Mouse (Mus musculus) testis, postnatal 14 days (tissue): Measurements from ENCODE around the gene Tnfaip8l1.

Source experiments
- DNase-seq: peaks from one replicate; pipeline ENCODE4 v3.0.0; 2021; ENCODE audit warnings: low spot score

Tnfaip8l1 gene

DNA sequence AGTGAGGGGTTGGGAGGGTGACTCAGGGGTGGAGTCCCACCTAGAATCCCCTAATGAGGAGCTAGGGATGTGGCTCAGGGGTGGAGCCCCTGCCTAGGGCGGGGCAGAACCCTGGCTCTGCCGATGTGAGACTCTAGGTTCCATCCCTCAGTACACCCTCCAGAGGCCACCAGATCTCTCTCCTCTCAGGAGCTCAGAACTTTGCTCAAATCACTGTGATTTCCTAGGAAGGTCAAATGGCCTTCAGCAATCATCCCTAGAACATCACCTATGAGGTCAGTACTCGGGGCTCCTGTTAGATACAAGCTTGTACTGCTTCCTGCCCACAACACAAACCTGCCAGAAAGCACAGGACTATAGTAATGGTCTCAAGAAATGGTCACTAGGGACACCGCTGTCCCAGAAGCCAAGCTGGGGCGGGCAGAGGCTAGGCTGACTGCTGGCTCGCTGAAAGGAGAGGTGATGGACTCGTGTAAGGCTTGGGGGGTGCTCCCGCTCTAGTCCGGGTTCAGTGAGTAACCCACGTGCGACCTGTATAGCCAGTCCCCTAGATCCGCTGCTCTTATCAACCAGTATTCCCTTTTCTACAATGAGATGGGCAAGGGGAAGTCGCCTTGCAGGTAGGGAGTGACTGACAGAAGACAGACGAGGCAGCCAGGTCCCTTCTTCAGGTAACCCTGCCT, 20.8 kb downstream of the Tnfaip8l1 start:
- DNase-seq = no peak

GRCm38 (mm10) chr17:56183658-56184103, 21.4 kb downstream of the Tnfaip8l1 start, which contains the start of gene Mydgf:
TSS of gene Mydgf (minus strand) at chr17:56183920.
- DNase-seq = peak; percentile 92

GRCm38 (mm10) chr17:56185281-56186141, 23.2 kb downstream of the Tnfaip8l1 start:
- DNase-seq = peak; percentile 48

DNA sequence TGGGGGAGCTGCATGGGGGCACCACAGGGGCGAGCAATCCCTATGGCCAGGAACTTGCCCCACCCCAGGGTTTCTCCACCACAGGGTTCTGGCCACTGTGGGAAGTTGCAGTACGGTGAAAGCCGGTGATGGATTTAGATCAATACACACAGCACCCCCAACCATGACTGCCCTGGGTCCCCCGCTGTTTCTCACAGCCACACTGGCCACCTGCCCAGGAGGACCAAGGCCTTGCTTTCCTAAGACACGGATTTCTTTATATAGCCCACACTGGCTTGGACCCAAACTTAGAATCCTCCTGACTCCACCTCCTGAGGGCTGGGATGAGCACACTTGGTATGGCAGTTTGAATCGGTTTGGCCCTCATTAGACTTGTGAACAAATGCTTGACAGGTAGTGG, 29.0 kb downstream of the Tnfaip8l1 start:
- DNase-seq = no peak

GRCm38 (mm10) chr17:56194357-56194756, 32.1 kb downstream of the Tnfaip8l1 start:
- DNase-seq = no peak

DNA sequence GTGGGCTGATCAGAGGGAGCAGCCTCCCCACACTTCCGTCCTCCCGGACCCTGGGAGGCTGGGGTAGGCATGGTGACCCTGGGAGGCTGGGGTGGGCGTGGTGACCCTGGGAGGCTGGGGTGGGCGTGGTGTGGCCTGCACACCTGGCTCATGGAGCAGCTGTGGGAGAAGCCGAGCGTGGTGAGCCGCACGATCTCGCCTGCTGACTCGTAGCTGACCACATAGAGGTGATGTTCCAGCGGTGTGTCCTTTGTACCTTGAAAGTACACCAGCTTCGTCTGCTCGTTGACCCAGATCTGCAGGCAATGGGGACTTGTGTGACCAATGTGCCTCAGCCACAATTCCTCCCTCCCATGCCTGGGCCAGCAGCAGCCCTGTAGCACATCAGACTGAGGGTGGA, 32.5 kb downstream of the Tnfaip8l1 start:
- DNase-seq = no peak

GRCm38 (mm10) chr17:56196860-56197259, 34.6 kb downstream of the Tnfaip8l1 start:
- no peak for DNase-seq

- no peak for DNase-seq
Measured at GRCm38 (mm10) chr17:56200586-56200985, 38.3 kb downstream of the Tnfaip8l1 start.

- DNase-seq = no peak
Measured at GRCm38 (mm10) chr17:56201642-56202041, 39.4 kb downstream of the Tnfaip8l1 start.

GRCm38 (mm10) chr17:56202476-56202875, 40.2 kb downstream of the Tnfaip8l1 start:
- no peak for DNase-seq

DNA sequence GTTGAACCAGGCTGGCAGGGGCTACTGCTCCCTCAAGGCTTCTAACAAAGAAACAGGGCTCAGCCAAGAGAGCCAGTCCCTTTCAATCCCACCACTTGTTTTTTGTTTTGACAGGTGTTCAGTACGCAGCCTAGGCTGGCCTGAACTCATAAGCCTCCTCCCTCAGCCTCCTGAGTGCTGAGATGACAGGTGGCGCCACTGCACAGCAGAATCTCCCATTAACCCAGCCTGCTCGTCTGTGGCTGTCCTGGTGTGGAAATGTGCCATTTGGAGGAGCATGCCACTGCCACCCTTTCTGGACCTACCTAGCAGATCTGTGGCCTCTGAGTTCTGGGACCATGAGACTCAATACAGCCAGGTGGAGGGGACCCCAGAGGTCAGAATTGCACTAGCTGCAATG, 41.5 kb downstream of the Tnfaip8l1 start:
- no peak for DNase-seq

DNA sequence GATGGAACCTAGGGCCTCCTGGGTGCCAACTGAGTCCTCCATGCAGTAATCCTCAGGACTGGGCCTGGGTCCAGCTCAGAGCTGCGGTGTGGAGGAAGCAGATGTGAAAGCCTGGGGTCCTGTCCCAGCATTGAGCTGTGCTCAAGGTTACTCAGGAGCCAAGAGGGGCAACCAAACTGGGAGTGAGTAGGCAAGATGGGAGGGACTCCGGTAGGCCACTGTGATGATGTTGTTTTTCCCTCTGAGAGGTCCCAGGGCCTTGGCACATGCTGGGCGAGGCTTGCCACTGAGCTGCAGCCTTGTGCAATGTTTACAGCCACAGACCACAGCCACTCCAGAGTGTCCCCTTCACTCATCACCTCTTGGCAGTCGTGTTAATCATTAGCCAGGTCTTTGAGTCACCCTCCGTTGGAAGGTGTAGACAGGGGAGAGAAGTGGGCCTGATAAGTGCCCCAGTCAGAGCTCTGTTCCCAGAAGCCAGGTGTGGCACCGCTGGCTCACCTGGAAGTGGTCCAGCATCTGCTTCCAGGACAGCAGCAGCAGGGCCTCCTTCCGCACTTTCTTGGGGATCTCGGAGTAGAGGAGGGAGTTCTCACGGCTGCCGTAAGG, 44.1 kb downstream of the Tnfaip8l1 start:
- no peak for DNase-seq

DNA sequence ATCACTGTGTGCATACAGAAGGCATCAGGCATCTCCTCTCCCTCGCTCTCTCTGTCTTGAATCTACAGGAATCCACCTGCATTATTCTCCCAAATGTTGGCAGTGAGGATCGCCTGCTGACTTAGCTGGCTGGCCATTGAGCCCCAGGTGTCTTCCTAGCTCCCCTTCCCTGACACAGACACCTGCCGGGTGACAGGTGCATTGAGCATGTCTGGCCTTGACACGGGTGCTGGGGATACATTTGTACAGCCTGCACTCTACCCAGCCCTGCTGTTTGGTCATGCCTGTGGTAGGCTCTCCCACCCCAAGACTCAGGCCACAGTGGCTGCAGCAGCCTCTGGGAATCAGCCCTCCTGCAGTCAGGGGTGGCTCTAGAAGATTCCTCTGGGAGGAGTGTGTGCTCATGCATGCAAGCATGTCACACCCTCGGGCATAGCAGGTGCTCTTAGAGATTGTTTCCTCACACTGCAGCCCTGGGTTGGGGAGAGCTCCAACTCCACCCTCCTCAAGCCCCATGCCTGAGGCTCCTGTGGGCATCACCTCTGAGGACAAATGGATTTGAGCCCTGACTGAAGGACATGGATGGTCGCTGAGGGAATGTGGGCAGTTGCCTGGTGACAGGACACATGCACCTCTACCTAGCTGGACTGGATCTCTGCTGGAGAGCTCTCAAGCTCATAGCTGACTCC, 44.9 kb downstream of the Tnfaip8l1 start:
- no peak for DNase-seq

- no peak for DNase-seq
Measured at GRCm38 (mm10) chr17:56207963-56208530, 45.8 kb downstream of the Tnfaip8l1 start.

GRCm38 (mm10) chr17:56208821-56209220, 46.5 kb downstream of the Tnfaip8l1 start:
- DNase-seq = no peak

DNA sequence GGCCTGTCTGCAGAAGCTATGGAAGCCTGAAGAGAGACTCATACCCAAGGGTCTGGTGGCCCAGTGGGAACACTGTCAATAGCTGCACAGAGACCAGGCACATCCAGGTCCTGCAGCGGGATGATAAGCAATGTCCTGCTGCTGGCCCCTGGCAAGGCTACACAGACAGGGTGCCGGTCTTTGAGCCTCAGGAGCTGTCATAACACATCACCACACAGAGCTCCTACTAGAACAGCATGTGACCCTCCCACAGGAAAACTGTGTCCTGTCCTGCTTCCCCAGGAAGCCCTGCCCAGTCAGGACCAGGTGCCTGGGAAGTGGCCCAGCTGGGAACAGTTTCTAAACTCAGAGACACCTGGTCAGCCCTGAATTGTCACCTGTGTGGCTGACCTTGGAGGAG, 48.8 kb downstream of the Tnfaip8l1 start:
- DNase-seq = no peak

- no peak for DNase-seq
Measured at GRCm38 (mm10) chr17:56212676-56213075, 50.4 kb downstream of the Tnfaip8l1 start.

DNA sequence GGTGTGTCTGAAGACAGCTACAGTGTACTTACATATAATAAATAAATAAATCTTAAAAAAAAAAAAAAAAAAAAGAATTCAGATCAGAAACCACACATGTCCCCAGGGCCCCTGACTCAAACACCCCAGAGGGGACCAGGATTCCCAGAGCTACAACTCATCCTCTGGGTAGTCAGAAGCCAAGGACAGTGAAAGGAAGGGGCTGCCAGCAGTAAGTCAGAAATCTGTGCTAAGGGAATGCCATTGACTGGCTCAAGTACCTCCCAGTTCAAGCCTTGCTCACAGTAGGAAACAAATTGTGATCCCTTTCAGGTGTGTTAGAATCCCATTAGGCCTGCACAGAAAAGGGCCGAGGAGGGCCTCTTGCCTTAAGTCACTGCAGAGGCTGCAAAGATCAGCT, 52.0 kb downstream of the Tnfaip8l1 start:
- DNase-seq = no peak

DNA sequence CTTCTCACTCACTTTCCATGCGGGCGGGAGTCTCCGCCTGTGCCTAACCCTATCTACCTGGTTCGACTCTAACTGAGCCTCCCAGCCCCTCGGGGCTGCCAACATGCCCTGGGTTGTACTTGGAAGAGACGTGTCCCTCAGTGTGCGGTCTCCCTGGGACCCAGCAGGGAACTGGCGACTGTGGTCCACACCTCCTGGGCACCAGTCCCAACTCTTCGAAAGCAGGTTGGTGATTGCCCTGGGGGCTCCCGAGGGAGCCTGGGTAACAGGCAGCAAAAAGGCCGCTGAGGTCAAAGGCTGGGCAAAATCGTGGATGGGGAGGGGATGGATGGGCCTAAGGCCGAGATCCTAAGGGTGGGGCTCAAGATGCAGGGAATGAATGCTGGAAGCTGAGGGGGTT, 55.4 kb downstream of the Tnfaip8l1 start:
- DNase-seq = no peak

GRCm38 (mm10) chr17:56218377-56219191, 56.3 kb downstream of the Tnfaip8l1 start, which contains the start of gene Dpp9:
TSS of gene Dpp9 (minus strand) at chr17:56218905.
- DNase-seq = peak; percentile 93

- DNase-seq = no peak
Measured at GRCm38 (mm10) chr17:56219251-56219650, 57.0 kb downstream of the Tnfaip8l1 start.
